Mouse (Mus musculus) erythroblast, embryonic 14.5 days (primary cell): Measurements from ENCODE around the gene Gpm6a. TPM values are rescaled to one million over a fixed set of nuclear protein-coding genes. Genes with fewer than 3 reads are reported as not detected.

Source experiments
- H3K27me3 ChIP-seq: 2 replicates; pipeline ENCODE4 v1.6.1; 2012; ENCODE audit warnings: inconsistent platforms; ENCODE audit not compliant: control insufficient read depth
- H3K36me3 ChIP-seq: 2 replicates; pipeline ENCODE4 v1.6.1; 2012; ENCODE audit warnings: mild to moderate bottlenecking, inconsistent platforms; ENCODE audit not compliant: control insufficient read depth
- H3K4me1 ChIP-seq: 2 replicates; pipeline ENCODE4 v1.6.1; 2012; ENCODE audit warnings: inconsistent platforms; ENCODE audit not compliant: control insufficient read depth
- H3K4me3 ChIP-seq: replicated peaks from 2 replicates; pipeline ENCODE3; 2012; ENCODE audit warnings: moderate library complexity, mild to moderate bottlenecking, inconsistent platforms
- H3K9me3 ChIP-seq: 2 replicates; pipeline ENCODE4 v1.6.1; 2012; ENCODE audit warnings: low read length, inconsistent platforms, mixed read lengths; ENCODE audit not compliant: control insufficient read depth
- GATA1 ChIP-seq: IDR thresholded peaks from 2 replicates; pipeline ENCODE4 v1.6.1; 2012; ENCODE audit warnings: low read length, inconsistent platforms, mixed read lengths
- TAL1 ChIP-seq: IDR thresholded peaks from 3 replicates; pipeline ENCODE4 v1.6.1; 2012; ENCODE audit warnings: low read length, inconsistent platforms, mixed read lengths
- polyA plus RNA-seq: library from polyadenylated mRNA; stranded (reverse); fragments of >175 nt; gene quantifications from 2 replicates; pipeline ENCODE4 v1.2.3, GENCODE M21; 2012

Gene Gpm6a
- not detected in 2 replicates for polyA plus RNA-seq

DNA sequence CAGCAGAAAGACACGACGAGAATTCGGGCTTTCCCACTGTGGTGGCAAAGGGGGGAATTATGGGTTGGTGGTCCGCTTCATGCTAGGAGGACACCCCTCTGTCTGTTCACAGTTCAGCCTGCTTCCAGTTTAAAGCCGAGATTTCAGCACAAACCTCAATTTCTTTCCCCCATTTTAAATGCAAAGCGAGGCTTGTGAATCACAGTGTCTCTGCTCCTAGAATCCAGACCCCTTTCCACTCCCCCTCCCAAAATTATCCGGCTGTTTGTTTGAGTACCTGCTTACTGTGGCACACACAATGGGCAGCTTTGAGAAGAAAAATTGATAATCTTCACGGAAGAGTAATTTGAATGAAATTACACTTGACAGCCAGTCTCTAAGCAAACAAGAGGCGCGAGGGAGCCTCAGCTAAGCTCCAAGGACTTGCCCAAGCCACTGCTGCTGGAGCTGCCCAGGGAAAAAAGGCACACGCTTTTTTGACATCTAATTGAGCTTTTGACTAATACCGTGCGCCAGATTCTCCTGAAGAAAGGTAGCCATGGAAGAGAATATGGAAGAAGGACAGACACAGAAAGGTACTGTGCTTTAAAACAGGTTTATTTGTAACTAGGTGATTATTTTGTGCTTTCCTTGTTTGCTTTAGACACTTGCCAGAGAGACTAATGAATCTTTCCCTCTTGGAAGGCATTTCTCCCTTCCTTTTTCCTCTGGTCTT is at the start of gene Gpm6a:
Gene Gpm6a, plus strand, starts transcription at position 103 of the 715 bp plus-strand sequence.
- Histone ChIP-seq H3K4me1 (no peaks in the 10 kb centered on the region), H3K36me3 (no peaks in the 10 kb centered on the region), H3K27me3 (no peaks in the 10 kb centered on the region), H3K9me3 (no peaks in the 10 kb centered on the region), H3K4me3 (no peak within 1 kb of the TSS)
- TF ChIP-seq GATA1 = no peak
- no peak for TF ChIP-seq TAL1

DNA sequence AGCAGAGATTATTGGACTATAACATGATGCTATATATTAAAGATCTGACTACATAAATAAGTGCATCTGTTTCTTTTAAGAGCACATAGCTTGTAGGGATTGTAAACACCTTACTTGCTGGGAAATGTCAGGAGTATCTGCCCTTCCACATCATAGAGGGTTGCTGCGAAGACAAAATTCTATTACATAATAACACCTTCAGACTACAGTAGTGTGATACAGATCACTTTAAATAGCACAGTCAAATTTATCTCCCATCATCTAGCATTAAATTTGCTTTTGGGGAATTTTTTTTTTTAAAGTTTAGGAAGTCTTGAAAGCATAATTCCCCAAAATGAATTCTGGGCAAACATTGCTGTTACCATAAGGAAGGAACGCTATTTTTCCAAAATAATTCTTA is 41.8 kb upstream of the Gpm6a start:
- Histone ChIP-seq H3K4me3 (no peak overlapping the region), H3K27me3 (no peaks in the 10 kb centered on the region), H3K36me3 (no peaks in the 10 kb centered on the region), H3K4me1 (no peaks in the 10 kb centered on the region), H3K9me3 (peaks cover under 1% of the 10 kb centered on the region)
- TF ChIP-seq GATA1 (no peak), TAL1 (no peak)

DNA sequence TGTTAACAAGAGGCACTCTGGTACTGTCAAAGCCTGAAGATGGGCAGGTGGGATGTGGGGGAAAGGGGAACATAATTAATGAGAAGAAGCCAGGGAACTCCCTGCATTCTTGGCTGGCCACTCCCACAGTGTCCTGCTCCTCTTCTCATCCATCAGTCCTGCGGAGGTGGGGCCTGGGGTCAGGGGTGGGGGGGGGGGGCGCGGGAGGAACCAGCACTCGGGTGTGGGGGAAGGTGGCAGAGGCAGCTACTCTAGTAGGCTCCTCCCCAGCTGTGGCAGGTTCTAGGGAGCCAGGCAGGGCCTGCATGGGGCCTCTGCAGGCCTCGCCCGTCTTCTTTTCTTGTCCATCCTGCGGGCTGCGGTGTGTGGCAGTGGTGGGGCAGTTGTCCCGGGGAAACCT is 36.9 kb upstream of the Gpm6a start:
- Histone ChIP-seq H3K4me3 (no peak overlapping the region), H3K36me3 (no peaks in the 10 kb centered on the region), H3K27me3 (no peaks in the 10 kb centered on the region), H3K4me1 (no peaks in the 10 kb centered on the region), H3K9me3 (peaks cover 7% of the 10 kb centered on the region)
- TF ChIP-seq GATA1 (no peak), TAL1 (no peak)

DNA sequence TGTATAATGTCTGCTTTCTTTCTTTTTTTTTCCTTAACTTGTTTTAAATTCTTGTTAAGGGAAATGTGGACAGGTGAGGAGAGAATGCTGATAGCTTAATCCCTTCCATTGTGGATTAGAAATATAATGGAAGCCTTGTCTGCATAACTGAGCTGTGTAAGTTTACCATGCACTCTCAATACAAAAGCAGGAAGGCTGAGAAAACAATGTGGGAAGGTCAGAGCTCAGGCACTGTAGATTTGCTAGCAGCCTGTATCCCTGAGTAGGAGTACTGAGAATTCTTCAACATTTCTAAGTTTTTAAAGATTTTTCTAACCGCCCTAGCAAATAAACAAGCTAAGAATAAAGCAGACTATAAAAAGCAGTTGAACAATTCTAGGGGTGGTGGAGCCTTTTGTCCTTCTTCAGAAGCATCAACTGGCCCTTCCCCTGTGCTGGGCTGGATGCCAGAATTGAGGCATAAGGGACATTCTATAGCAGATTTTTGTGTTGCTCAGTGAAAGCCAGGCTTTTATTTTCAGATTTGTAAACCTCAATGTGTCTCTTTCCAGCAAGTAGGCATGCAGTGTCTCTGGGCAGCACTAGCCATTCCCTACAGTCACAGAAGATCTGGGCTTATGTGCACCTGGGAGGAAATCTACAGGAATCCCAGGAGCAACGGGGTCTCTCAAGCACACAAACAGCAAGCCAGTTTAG is 32.3 kb upstream of the Gpm6a start:
- no peak for TF ChIP-seq GATA1
- no peak for TF ChIP-seq TAL1
- Histone ChIP-seq H3K9me3 (peaks cover 7% of the 10 kb centered on the region), H3K4me3 (no peak overlapping the region), H3K36me3 (no peaks in the 10 kb centered on the region), H3K4me1 (no peaks in the 10 kb centered on the region), H3K27me3 (no peaks in the 10 kb centered on the region)

DNA sequence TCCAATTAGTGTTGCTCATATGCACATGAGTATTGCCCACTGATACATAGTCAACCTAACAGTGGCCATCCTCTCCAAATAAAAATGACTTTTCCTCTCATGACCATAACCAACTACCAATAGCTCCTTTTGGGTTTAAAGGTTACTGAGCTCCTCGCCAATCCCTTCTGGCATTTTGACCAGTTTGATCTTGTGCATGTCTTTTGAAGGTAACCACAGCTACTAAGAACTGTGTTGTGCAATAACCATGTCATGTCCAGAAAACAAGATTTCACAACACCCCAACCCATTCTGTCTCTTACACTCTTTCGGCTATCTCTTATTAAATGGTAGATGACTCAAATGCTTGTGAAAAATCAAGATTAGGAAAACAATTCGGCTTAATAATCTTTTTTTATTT is 29.7 kb upstream of the Gpm6a start:
- Histone ChIP-seq H3K36me3 (no peaks in the 10 kb centered on the region), H3K4me3 (no peak overlapping the region), H3K4me1 (no peaks in the 10 kb centered on the region), H3K9me3 (no peaks in the 10 kb centered on the region), H3K27me3 (no peaks in the 10 kb centered on the region)
- TF ChIP-seq TAL1 = no peak
- TF ChIP-seq GATA1 = no peak

DNA sequence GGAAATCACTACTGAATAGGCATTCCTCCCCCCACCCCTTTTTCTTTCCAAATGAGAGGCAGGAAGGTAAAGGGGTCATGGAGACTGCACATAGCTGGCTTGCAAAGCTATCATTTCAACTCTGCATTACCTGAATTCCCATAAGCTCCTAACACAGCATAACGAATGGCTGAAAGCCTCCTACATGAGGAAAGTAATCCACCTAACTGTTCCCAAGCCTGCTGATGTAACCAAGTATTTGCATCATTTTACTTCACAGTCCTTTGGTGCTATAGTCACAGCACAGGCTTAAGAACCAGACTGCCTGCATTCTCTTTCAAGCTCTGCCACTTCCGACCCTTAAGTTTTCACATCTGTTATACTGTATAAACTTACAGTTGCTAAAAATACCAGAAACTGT is 22.3 kb upstream of the Gpm6a start:
- no peak for TF ChIP-seq TAL1
- H3K4me3 ChIP-seq = no peak overlapping the region

DNA sequence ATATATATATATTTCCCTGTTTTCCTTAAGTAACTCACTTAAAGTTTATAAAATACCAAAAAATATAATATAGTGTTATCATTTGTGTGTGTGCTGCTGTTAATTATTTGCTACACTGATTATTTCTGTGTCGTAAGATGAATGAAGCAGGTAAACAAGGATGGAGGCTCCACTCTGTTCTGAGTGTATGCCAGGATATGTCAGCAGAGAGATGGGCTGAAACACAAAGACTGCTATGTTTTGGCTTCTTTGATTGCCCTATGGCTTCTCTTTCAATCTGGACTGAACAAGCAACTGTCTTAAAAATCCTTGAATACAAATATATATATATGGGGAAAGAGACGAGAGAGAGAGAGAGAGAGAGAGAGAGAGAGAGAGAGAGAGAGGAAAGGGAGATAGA is 1.3 kb upstream of the Gpm6a start:
- no peak overlapping the region for H3K4me3 ChIP-seq
- no peaks in the 10 kb centered on the region for H3K27me3 ChIP-seq
- no peak for TF ChIP-seq TAL1
- no peak for TF ChIP-seq GATA1
- H3K9me3 ChIP-seq = no peaks in the 10 kb centered on the region
- H3K4me1 ChIP-seq = no peaks in the 10 kb centered on the region
- no peaks in the 10 kb centered on the region for H3K36me3 ChIP-seq

More for the DNA sequence above, 22.3 kb upstream of the Gpm6a start:
- H3K36me3 ChIP-seq = no peaks in the 10 kb centered on the region
- H3K27me3 ChIP-seq = no peaks in the 10 kb centered on the region
- no peaks in the 10 kb centered on the region for H3K9me3 ChIP-seq
- H3K4me1 ChIP-seq = no peaks in the 10 kb centered on the region

DNA sequence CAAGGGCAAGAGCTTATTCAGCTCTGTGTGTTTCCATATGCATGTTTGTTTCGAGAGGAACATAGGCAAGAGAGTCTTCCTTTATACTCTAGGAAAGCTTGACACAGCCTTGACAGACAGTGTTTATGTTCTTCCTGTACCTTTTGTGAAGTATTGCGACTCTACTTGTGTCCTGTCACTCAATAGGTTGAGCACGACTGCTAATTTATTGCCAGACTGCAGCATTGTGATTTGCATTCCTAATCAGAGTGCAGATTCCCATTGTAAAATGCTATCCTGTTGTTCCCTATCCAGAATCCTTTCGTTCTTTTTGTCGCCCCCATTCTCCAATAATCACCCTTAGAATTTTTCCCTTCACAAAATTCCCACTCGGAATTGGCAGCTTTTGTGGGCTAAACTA is 613 bp upstream of the Gpm6a start:
- no peaks in the 10 kb centered on the region for H3K27me3 ChIP-seq
- no peak overlapping the region for H3K4me3 ChIP-seq
- no peaks in the 10 kb centered on the region for H3K9me3 ChIP-seq
- no peak for TF ChIP-seq TAL1
- no peak for TF ChIP-seq GATA1
- H3K4me1 ChIP-seq = no peaks in the 10 kb centered on the region
- no peaks in the 10 kb centered on the region for H3K36me3 ChIP-seq

DNA sequence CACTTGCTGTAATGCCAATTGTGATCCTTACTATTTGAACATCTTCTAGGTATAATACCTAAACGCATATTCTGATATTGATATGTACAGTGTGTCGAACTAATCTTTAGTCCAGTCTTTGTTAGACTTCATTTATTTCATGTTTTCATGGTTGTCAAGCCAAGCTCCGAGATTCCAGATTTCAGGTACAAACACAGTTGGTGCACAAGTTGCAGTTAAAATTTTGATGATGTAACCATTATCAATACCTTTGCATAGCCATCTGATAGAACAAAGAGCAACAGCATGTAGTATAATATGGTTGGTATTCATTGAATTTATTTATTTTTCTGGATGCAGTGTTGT is 785 bp downstream of the Gpm6a start:
- no peak for TF ChIP-seq GATA1
- no peak for TF ChIP-seq TAL1
- Histone ChIP-seq H3K4me3 (no peak overlapping the region), H3K36me3 (no peaks in the 10 kb centered on the region), H3K27me3 (no peaks in the 10 kb centered on the region), H3K9me3 (no peaks in the 10 kb centered on the region), H3K4me1 (no peaks in the 10 kb centered on the region)
